Mouse (Mus musculus) liver, embryonic 16.5 days (tissue): ENCODE data around the gene Xaf1. TPM values are rescaled to one million over a fixed set of nuclear protein-coding genes. Genes with fewer than 3 reads are reported as not detected.
"Not testable (repeated sequence)": the region's sequence is repeated elsewhere in the genome, so short reads cannot be mapped to it uniquely, and the experiment has no call there.

Source experiments
- ATAC-seq: fragments of 200-750 bp; cut with Nextera tagmentation; 2 replicates; pipeline ENCODE4 v1.8.0; 2017; ENCODE audit warnings: low read depth, mild to moderate bottlenecking, moderate number of reproducible peaks, moderate library complexity
- H3K27ac ChIP-seq: fragments of 300-500 bp; sonication (generic); 2 replicates; pipeline ENCODE4 v1.5.1; 2014; ENCODE audit warnings: mild to moderate bottlenecking, low read length
- H3K27me3 ChIP-seq: fragments of 300-500 bp; sonication (generic); 2 replicates; pipeline ENCODE4 v1.6.1; 2014; ENCODE audit warnings: low read depth, low read length, mixed read lengths; ENCODE audit not compliant: control insufficient read depth, insufficient read depth
- H3K36me3 ChIP-seq: fragments of 300-500 bp; sonication (generic); 2 replicates; pipeline ENCODE4 v1.6.1; 2014; ENCODE audit warnings: mild to moderate bottlenecking; ENCODE audit not compliant: control insufficient read depth, insufficient read depth
- H3K4me1 ChIP-seq: fragments of 300-500 bp; sonication (generic); 2 replicates; pipeline ENCODE4 v1.6.1; 2014; ENCODE audit warnings: low read depth, low read length, mixed read lengths; ENCODE audit not compliant: control insufficient read depth
- H3K4me2 ChIP-seq: fragments of 300-500 bp; sonication (generic); 2 replicates; pipeline ENCODE4 v1.6.1; 2014; ENCODE audit warnings: low read depth, low read length, mixed read lengths
- H3K4me3 ChIP-seq: fragments of 300-500 bp; sonication (generic); 2 replicates; pipeline ENCODE4 v1.5.1; 2014; ENCODE audit warnings: low read depth, mild to moderate bottlenecking, low read length
- H3K9ac ChIP-seq: fragments of 300-500 bp; sonication (generic); 2 replicates; pipeline ENCODE4 v1.6.1; 2014; ENCODE audit warnings: low read depth, low read length
- H3K9me3 ChIP-seq: fragments of 300-500 bp; sonication (generic); replicated peaks from 2 replicates; pipeline ENCODE4 v1.6.1; 2016; ENCODE audit warnings: low read length; ENCODE audit not compliant: control insufficient read depth
- WGBS: fragments of 180-500 bp; shearing (Covaris S2); extraction: QIAGEN DNeasy Blood & Tissue Kit; methylation state at CpG from one replicate; pipeline ENCODE4 v1.1.7; 2014; ENCODE audit not compliant: insufficient replicate concordance; 5-methylcytosine and 5-hydroxymethylcytosine counted together
- polyA plus RNA-seq: library from polyadenylated mRNA; unstranded; fragments of >200 nt; fragmentation: Nextera tagmentation; extraction: Ambion mirVana; gene quantifications from 2 replicates; pipeline ENCODE4 v1.2.1, GENCODE M21; 2015

Gene Xaf1
- polyA plus RNA-seq, 1 experiment from 2014 or later = 3.4 TPM

DNA sequence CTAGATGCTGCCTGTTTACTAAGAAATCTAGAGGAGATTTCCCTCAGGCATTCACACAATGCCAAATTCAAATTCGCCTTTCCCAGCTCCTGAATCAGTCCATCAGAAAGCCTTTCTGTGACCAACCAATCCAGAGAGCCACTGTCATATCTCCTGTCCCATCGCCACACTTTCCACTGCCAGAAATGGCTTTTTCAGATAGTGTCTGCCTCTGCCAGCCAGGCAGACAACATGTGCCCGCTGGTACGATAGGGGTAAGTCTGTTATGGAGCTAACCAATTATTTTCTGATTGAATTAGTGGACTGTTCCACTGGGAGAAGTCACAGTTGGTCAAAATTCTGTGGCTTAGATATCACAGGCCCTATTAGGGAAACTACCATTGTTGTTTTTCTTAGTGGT, 33.2 kb downstream of the Xaf1 start:
- Histone ChIP-seq H3K4me1 (no peaks in the 10 kb centered on the region), H3K4me2 (no peak overlapping the region)
- 53% methylated on average over 4 of the region's 4 CpGs for WGBS

GRCm38 (mm10) chr11:72336726-72337125, 35.3 kb downstream of the Xaf1 start:
- Histone ChIP-seq H3K27ac (no peak overlapping the region), H3K9ac (no peak overlapping the region), H3K4me2 (no peak overlapping the region), H3K9me3 (no peaks in the 10 kb centered on the region), H3K4me1 (no peaks in the 10 kb centered on the region), H3K4me3 (no peak overlapping the region), H3K36me3 (no peaks in the 10 kb centered on the region), H3K27me3 (no peaks in the 10 kb centered on the region)
- ATAC-seq = no peak
- WGBS = 59% methylated on average over 8 of the region's 8 CpGs

More for the DNA sequence above, 33.2 kb downstream of the Xaf1 start:
- Histone ChIP-seq H3K27me3 (no peaks in the 10 kb centered on the region), H3K36me3 (no peaks in the 10 kb centered on the region), H3K27ac (no peak overlapping the region), H3K4me3 (no peak overlapping the region), H3K9me3 (no peaks in the 10 kb centered on the region), H3K9ac (no peak overlapping the region)
- ATAC-seq = no peak

GRCm38 (mm10) chr11:72338437-72338871, 37.0 kb downstream of the Xaf1 start:
- Histone ChIP-seq H3K9me3 (no peaks in the 10 kb centered on the region), H3K4me1 (no peaks in the 10 kb centered on the region), H3K4me3 (no peak overlapping the region), H3K27ac (no peak overlapping the region), H3K9ac (no peak overlapping the region), H3K36me3 (no peaks in the 10 kb centered on the region), H3K27me3 (no peaks in the 10 kb centered on the region), H3K4me2 (no peak overlapping the region)
- no peak for ATAC-seq
- WGBS = 65% methylated on average over 5 of the region's 5 CpGs

DNA sequence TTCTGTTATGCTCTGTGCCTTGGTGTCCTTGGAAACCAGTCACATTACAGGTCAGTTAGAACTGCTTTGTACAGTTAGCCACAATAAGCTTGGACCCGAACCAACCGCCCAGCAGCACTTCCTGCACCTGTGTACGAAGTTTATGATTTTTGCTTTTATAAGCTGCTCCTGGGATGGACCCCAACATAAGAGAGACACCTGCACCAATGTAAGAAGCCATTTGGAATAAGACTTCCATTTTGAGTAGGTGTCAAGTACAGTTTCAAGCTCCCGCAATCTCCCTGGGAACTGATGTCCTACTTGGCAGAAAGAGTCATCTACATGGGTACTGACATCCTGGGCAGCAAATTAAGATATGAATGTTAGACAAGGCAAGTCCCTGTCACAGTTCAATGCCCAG, 38.3 kb downstream of the Xaf1 start:
- H3K9ac ChIP-seq = no peak overlapping the region
- no peaks in the 10 kb centered on the region for H3K27me3 ChIP-seq
- no peaks in the 10 kb centered on the region for H3K4me1 ChIP-seq
- H3K9me3 ChIP-seq = no peaks in the 10 kb centered on the region
- H3K27ac ChIP-seq = no peak overlapping the region
- H3K4me3 ChIP-seq = no peak overlapping the region
- ATAC-seq = no peak
- no peaks in the 10 kb centered on the region for H3K36me3 ChIP-seq
- WGBS = 55% methylated on average over 4 of the region's 4 CpGs
- H3K4me2 ChIP-seq = no peak overlapping the region

DNA sequence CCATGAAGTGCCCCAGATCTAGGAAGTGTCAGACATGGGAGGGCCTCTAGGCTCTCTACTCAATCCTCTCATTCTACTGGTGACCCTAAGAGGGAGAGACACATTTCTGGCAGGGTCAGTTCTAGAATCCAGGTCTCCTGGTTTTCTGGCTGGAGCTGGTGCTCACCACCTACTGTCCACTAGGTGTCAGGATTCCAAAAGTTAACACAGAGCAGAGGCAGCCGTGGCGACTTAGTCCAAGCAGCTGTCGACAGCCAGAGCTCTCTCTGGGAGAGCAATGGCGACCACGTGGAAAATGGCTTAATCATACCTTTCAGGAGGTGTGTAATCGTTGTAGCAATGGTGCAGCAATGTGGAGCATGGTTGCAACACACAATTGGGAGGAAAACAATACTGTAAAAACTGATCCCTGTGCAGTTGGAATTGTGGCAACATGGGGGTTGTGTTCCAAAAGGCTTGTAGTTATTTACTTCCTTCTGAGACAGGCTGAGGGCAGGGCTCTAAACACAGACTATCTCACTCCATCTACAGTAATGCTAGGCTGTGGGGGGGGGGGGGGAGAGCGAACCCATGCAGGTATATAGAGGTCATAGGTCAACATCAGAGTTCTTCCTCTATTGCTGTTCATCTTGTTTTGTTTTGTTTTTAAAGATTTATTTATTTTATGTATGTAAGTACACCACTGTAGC, 41.3 kb downstream of the Xaf1 start:
- Histone ChIP-seq H3K4me2 (no peak overlapping the region), H3K27me3 (no peaks in the 10 kb centered on the region), H3K36me3 (no peaks in the 10 kb centered on the region), H3K9ac (no peak overlapping the region), H3K27ac (no peak overlapping the region), H3K4me1 (no peaks in the 10 kb centered on the region), H3K9me3 (no peaks in the 10 kb centered on the region), H3K4me3 (no peak overlapping the region)
- WGBS = 6% methylated on average over 7 of the region's 7 CpGs
- ATAC-seq = 0 out of 2 replicates have a peak, but pooled peaks have one; percentile 16

DNA sequence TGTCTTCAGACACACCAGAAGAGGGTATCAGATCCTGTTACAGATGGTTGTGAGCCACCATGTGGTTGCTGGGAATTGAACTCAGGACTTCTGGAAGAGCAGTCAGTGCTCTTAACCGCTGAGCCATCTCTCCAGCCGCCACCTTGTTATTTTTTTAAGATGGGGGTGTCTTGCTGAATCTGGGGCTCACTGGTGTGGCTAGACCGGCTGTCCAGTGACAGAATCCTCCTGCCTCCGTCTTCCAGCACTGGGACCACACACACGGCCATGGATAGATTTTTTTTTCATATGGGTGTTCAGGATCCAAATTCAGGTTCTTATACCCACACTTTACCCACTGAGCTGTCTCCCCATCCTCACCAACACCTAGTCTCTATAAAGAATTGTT, 41.8 kb downstream of the Xaf1 start:
- not testable (repeated sequence) for H3K9me3 ChIP-seq, H3K27me3 ChIP-seq, ATAC-seq, H3K9ac ChIP-seq, H3K4me3 ChIP-seq, H3K4me2 ChIP-seq, H3K27ac ChIP-seq, H3K36me3 ChIP-seq, H3K4me1 ChIP-seq
- 70% methylated on average over 5 of the region's 5 CpGs for WGBS

GRCm38 (mm10) chr11:72343904-72344303, 42.5 kb downstream of the Xaf1 start:
- Histone ChIP-seq H3K9ac (no peak overlapping the region), H3K4me2 (no peak overlapping the region), H3K27me3 (no peaks in the 10 kb centered on the region), H3K27ac (no peak overlapping the region), H3K4me1 (no peaks in the 10 kb centered on the region; the same call in 1 of the 2 replicates), H3K36me3 (no peaks in the 10 kb centered on the region), H3K4me3 (no peak overlapping the region), H3K9me3 (no peaks in the 10 kb centered on the region)
- no peak for ATAC-seq
- WGBS = 19% methylated on average over 8 of the region's 8 CpGs

- 74% methylated on average over 11 of the region's 11 CpGs for WGBS
- no peaks in the 10 kb centered on the region for H3K9me3 ChIP-seq
Observed at GRCm38 (mm10) chr11:72344486-72344885, 43.1 kb downstream of the Xaf1 start.

GRCm38 (mm10) chr11:72348563-72348962, 47.1 kb downstream of the Xaf1 start:
- H3K27me3 ChIP-seq = no peaks in the 10 kb centered on the region
- 46% methylated on average over 10 of the region's 10 CpGs for WGBS

More at GRCm38 (mm10) chr11:72344486-72344885, 43.1 kb downstream of the Xaf1 start:
- Histone ChIP-seq H3K9ac (no peak overlapping the region), H3K4me2 (no peak overlapping the region), H3K4me3 (no peak overlapping the region), H3K27me3 (no peaks in the 10 kb centered on the region), H3K27ac (no peak overlapping the region), H3K36me3 (no peaks in the 10 kb centered on the region), H3K4me1 (no peaks in the 10 kb centered on the region; the same call in 1 of the 2 replicates)
- no peak for ATAC-seq

More at GRCm38 (mm10) chr11:72348563-72348962, 47.1 kb downstream of the Xaf1 start:
- ATAC-seq = no peak
- H3K27ac ChIP-seq = no peak overlapping the region
- H3K36me3 ChIP-seq = no peaks in the 10 kb centered on the region
- H3K4me3 ChIP-seq = no peak overlapping the region
- no peaks in the 10 kb centered on the region; the same call in 1 of the 2 replicates for H3K4me1 ChIP-seq
- H3K9ac ChIP-seq = no peak overlapping the region
- H3K9me3 ChIP-seq = no peaks in the 10 kb centered on the region
- no peak overlapping the region for H3K4me2 ChIP-seq
